Mouse (Mus musculus) gastrocnemius, adult 18-20 months (tissue): ENCODE measurements around the gene 6820408C15Rik. TPM values are rescaled to one million over a fixed set of nuclear protein-coding genes. Genes with fewer than 3 reads are reported as not detected.

Experiments
- DNase-seq: peaks from one replicate; pipeline ENCODE4 v3.0.0; 2021; ENCODE audit warnings: low spot score
- total RNA-seq, 2 experiments: library from RNA; stranded (reverse); gene quantifications; 2 replicates each; pipeline ENCODE4 v1.2.3; 2021

6820408C15Rik gene
- total RNA-seq, 2 experiments from 2014 or later, result not detected

DNA sequence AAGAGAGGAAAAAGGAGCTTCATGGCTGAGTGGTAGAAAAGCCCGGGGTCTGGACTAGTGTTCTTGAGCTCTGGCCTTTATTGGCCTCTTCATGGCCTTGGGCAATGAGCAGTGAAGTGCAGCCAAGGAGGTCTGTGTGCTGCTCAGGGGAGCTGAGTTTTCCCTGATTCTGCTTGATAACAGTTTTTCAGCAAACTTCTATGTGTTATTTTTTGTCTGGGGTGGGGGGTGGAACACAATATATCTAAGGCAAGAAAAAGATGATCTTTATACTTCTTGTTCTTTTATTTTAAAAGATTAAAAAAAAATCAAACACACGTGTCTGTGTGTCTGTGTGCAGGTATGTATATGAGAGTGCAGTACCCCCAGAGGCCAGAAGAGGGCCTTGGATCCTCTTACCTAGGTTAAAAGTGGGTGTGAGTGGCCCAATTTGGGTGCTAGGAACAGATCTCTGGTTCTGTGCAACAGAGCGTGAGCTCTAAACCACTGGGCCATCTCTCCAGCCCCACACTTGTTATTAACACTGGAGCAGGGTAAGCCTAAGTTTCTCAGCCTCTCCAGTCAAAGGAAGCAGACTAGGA lies 49.3 kb downstream of the 6820408C15Rik start, which contains the start of gene Defb23:
Gene Defb23 (minus strand): TSS at position 51 of the 581 bp plus-strand sequence.
- no peak for DNase-seq

DNA sequence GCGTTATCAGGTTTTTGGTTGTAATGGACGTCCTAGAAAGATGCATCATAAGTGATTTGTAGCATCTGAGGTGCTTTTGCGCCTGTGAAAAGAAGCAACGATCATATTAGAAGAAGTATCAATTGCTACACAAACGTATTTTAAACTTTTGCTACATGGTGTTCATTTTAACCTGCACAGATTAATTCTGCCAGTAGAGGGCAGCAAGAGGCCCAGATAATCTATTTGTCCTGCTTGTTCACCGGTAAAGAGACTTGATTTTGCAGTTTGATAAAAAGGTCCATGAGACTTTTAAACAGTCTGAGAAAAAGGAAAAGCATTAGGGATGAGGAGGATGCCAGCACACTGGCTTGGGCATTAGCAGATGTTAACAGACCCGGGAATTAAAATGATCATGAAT lies 55.6 kb downstream of the 6820408C15Rik start:
- DNase-seq, result peak; percentile 38

DNA sequence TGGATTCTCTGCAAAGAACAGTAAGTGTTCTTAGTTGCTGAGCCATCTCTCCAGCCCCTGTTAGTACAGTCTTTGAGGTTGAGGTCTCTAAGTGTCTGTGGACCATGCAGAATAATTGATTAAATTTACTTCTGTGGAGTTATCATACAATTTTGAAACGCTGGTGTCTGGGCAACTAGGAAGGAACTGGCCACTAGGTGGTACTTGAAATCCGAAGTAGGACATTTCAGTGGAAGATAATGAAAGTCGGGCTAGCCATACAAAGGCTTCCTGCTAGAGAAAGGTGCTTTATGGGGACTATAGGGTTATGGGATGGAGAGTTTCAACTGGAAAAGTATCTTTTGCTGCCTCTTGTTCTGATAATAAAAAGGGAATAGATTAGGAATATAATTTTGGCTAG lies 57.0 kb downstream of the 6820408C15Rik start:
- no peak for DNase-seq

- DNase-seq, result no peak
Measured at GRCm38 (mm10) chr2:152476763-152477162, 61.4 kb downstream of the 6820408C15Rik start, which contains the start of gene Defb20. Defb20 (plus strand) TSS chr2:152477063.

DNA sequence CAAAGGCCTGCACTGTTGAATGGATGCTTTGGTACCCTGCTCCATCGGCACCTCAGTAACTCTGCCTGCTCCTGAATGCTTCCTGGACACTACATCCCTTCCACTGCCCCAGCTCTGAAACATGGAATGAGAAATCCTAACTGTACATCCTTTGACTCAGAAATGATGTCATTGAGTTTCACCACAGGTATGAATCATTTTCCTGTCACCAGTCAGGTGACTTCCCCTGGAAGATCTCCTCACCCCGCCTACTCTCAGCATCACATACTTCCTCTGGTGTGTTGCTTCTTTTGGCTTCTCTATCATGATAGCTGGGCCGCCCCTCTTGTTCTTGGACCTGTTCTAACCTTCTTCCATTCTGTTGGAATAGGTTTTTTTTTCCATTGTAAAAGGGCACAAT lies 65.5 kb downstream of the 6820408C15Rik start:
- DNase-seq, result no peak

GRCm38 (mm10) chr2:152481726-152482125 lies 66.3 kb downstream of the 6820408C15Rik start:
- no peak for DNase-seq

DNA sequence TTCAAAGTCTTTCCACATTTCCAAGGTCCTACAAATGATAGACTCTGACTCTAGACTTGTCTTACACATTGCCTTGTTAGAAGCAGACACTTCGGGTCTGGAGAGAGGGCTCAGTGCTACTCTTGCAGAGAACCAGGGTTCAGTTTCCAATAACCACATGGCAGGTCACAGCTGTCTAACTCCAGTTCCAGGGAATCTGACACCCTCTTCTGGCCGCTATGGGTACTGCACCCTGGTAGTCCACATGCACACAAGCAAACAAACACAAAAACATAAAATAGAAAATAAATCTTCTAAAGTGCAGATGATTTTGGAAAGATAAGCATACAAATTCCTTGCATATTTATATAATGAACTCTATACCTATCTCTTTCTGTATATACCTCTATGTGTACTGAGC lies 71.6 kb downstream of the 6820408C15Rik start:
- no peak for DNase-seq

- DNase-seq, result no peak
Measured at GRCm38 (mm10) chr2:152490038-152490437, 74.7 kb downstream of the 6820408C15Rik start, which contains the start of gene Defb22. Defb22 (minus strand) TSS chr2:152490138.

DNA sequence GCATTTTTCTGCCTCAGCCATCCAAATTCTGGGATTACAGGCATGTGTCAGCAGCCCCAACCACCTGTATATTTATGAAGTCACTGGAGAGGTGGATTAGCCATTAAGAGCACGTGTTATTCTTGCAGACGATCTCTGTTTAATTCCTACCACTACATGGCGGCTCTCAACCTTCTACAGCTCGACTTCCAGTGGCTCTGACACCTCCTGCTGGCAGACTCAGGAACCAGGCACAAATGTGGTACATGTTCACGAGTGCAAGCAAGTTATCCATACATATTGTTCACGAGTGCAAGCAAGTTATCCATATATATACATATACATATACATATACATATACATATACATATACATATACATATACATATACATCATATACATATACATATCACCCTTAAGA lies 77.8 kb downstream of the 6820408C15Rik start:
- DNase-seq, result no peak

Other genes with a start within 250 kb of the 6820408C15Rik start
- gene Csnk2a1, start 188.7 kb upstream of the 6820408C15Rik start, total RNA-seq, result 100 to 1,000 TPM in 1 of 2 experiments, 10 to 100 TPM in 1; 83.9 to 100 TPM
- 10 to 100 TPM; 18.6 to 25.1 TPM for gene Tbc1d20, start 121.8 kb upstream of the 6820408C15Rik start, total RNA-seq
- gene Rbck1, start 82.9 kb upstream of the 6820408C15Rik start, total RNA-seq, result 10 to 100 TPM; 24.6 to 26.6 TPM
- 1 to 10 TPM in 1 of 2 experiments, under 1 TPM in 1; 0.55 to 1.5 TPM for gene Trib3, start 71.6 kb upstream of the 6820408C15Rik start, total RNA-seq
- not detected for gene Nrsn2, start 38.9 kb upstream of the 6820408C15Rik start, total RNA-seq
- gene Sox12, start 17.5 kb upstream of the 6820408C15Rik start, total RNA-seq, result under 1 TPM; 0.34 to 0.57 TPM
- under 1 TPM; 0.62 to 0.76 TPM for gene Zcchc3, start 560 bp upstream of the 6820408C15Rik start, total RNA-seq
- not detected for gene Defb23, start 49.0 kb downstream of the 6820408C15Rik start, total RNA-seq
- gene Defb20, start 61.5 kb downstream of the 6820408C15Rik start, total RNA-seq, result not detected
- not detected for gene Defb22, start 74.6 kb downstream of the 6820408C15Rik start, total RNA-seq
- not detected for gene Defb26, start 96.1 kb downstream of the 6820408C15Rik start, total RNA-seq
- not detected for gene Defb28, start 102.7 kb downstream of the 6820408C15Rik start, total RNA-seq
- not detected for gene Defb29, start 124.5 kb downstream of the 6820408C15Rik start, total RNA-seq
- not detected for gene Gm17416, start 153.8 kb downstream of the 6820408C15Rik start, total RNA-seq
- not detected for gene Defb21, start 157.2 kb downstream of the 6820408C15Rik start, total RNA-seq
- gene Defb19, start 164.7 kb downstream of the 6820408C15Rik start, total RNA-seq, result not detected
- gene Defb45, start 183.8 kb downstream of the 6820408C15Rik start, total RNA-seq, result not detected
- gene Defb36, start 188.7 kb downstream of the 6820408C15Rik start, total RNA-seq, result not detected
- gene Defb25, start 207.5 kb downstream of the 6820408C15Rik start, total RNA-seq, result not detected
- gene Rem1, start 211.4 kb downstream of the 6820408C15Rik start, total RNA-seq, result 1 to 10 TPM; 1.6 to 3.3 TPM